Mouse (Mus musculus) thymus, adult 2 months (tissue): ENCODE measurements around the gene Tyw1. TPM values are rescaled to one million over a fixed set of nuclear protein-coding genes. Genes with fewer than 3 reads are reported as not detected.

Source experiments
- DNase-seq: peaks from one replicate; pipeline ENCODE4 v3.0.0; 2021
- H3K27ac ChIP-seq: fragments of 200-500 bp; 2 replicates; pipeline ENCODE4 v1.5.1; 2012; ENCODE audit warnings: low read length, control low read depth; ENCODE audit not compliant: control insufficient read depth, insufficient read depth
- H3K27me3 ChIP-seq: fragments of 200-500 bp; 2 replicates; pipeline ENCODE4 v1.6.1; 2012; ENCODE audit warnings: mild to moderate bottlenecking, low read length, moderate library complexity, mixed read lengths; ENCODE audit not compliant: control insufficient read depth, insufficient read depth
- H3K36me3 ChIP-seq: fragments of 200-500 bp; 2 replicates; pipeline ENCODE4 v1.6.1; 2012; ENCODE audit warnings: mild to moderate bottlenecking, low read length, moderate library complexity; ENCODE audit not compliant: control insufficient read depth, insufficient read depth
- H3K4me1 ChIP-seq: fragments of 200-500 bp; replicated peaks from 2 replicates; pipeline ENCODE4 v1.6.1; 2012; ENCODE audit warnings: low read length; ENCODE audit not compliant: control insufficient read depth, insufficient read depth
- H3K4me3 ChIP-seq: fragments of 200-500 bp; 2 replicates; pipeline ENCODE4 v1.5.1; 2012; ENCODE audit warnings: mild to moderate bottlenecking, low read length, control low read depth, moderate library complexity; ENCODE audit not compliant: control insufficient read depth, insufficient read depth
- CTCF ChIP-seq: fragments of 200-500 bp; IDR thresholded peaks from 2 replicates; pipeline ENCODE4 v1.5.1; 2012; ENCODE audit warnings: mild to moderate bottlenecking, control low read depth, low read length, moderate library complexity, borderline replicate concordance; ENCODE audit not compliant: control insufficient read depth, poor library complexity, insufficient read depth; ENCODE audit errors: extremely low read depth
- POLR2A ChIP-seq: fragments of 200-500 bp; IDR thresholded peaks from 2 replicates; pipeline ENCODE4 v1.6.1; 2012; ENCODE audit warnings: mild to moderate bottlenecking, low read length, control low read depth, moderate library complexity; ENCODE audit not compliant: control insufficient read depth, poor library complexity, insufficient read depth; ENCODE audit errors: extremely low read depth
- WGBS: fragments of 180-500 bp; shearing (Covaris S2); methylation state at CpG from one replicate; pipeline ENCODE4 v1.1.7; 2018; 5-methylcytosine and 5-hydroxymethylcytosine counted together
- polyA plus RNA-seq: library from polyadenylated mRNA; depleted of rRNA; stranded (reverse); fragments of >200 nt; gene quantifications from 2 replicates; pipeline ENCODE4 v1.2.3, GENCODE M21; 2012

The Tyw1 gene
- polyA plus RNA-seq, 1 experiment = 15.6 TPM

GRCm38 (mm10) chr5:130299526-130299925, 44.1 kb downstream of the Tyw1 start:
- H3K27ac ChIP-seq = no peak overlapping the region
- DNase-seq = no peak
- peaks cover 29% of the 10 kb centered on the region; the same call in 1 of the 2 replicates for H3K36me3 ChIP-seq
- no peaks in the 10 kb centered on the region for H3K4me1 ChIP-seq
- no peak for TF ChIP-seq CTCF
- no peak for TF ChIP-seq POLR2A
- H3K27me3 ChIP-seq = no peaks in the 10 kb centered on the region
- WGBS = 97% methylated on average over 8 of the region's 8 CpGs
- no peak overlapping the region for H3K4me3 ChIP-seq

DNA sequence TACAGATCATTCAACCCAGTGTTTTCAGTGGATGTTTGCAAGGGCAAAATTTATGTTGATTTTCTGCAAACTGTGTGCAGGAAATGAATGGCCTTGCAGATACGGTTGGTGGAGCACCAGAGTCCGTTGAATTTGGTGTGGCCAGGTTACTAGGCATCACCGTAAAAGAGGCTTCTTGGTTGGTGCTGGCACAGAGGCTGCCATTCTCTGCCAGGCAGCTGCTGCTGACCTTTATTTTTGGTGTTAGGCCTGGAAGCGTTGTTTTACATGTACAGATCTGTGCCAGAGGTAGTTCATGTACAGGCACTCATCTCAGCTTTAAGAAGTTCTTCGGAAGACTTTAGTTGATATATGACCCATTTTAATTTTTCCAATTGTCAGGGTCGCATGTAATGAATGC, 48.2 kb downstream of the Tyw1 start:
- Histone ChIP-seq H3K27ac (no peak overlapping the region), H3K36me3 (peaks cover 14% of the 10 kb centered on the region; the same call in 1 of the 2 replicates), H3K4me3 (no peak overlapping the region), H3K27me3 (no peaks in the 10 kb centered on the region), H3K4me1 (no peaks in the 10 kb centered on the region)
- no peak for DNase-seq
- WGBS = 98% methylated on average over 6 of the region's 6 CpGs
- TF ChIP-seq CTCF (no peak), POLR2A (no peak)

- no peak for TF ChIP-seq POLR2A
- no peak for TF ChIP-seq CTCF
- Histone ChIP-seq H3K4me1 (no peaks in the 10 kb centered on the region), H3K27me3 (no peaks in the 10 kb centered on the region), H3K4me3 (no peak overlapping the region), H3K36me3 (no peaks in the 10 kb centered on the region), H3K27ac (no peak overlapping the region)
- WGBS = 95% methylated on average over 7 of the region's 7 CpGs
- no peak for DNase-seq
These were observed 52.5 kb downstream of the Tyw1 start for GRCm38 (mm10) chr5:130307921-130308320.

DNA sequence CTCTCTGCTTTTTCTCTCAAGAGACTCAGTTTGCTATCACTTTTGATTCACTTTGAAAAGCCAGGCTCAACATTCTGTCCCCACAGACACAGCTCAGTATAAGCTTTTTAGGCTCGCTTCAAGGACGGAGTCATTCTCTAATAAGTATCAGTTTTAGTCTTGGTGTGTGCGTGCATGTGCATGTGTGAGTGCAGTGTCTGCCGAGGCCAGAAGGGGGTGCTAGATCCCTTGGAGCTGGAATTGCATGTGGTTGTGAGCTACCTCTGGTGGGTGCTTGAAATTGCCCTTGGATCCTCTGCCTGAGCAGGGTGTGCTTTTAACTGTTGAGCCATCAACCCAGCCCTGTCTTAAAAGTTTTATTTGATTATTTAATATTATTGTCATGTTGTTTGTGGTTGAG, 54.7 kb downstream of the Tyw1 start:
- WGBS = 96% methylated on average over 4 of the region's 4 CpGs
- TF ChIP-seq POLR2A (no peak), CTCF (no peak)
- H3K36me3 ChIP-seq = no peaks in the 10 kb centered on the region
- H3K27ac ChIP-seq = no peak overlapping the region
- H3K4me1 ChIP-seq = no peaks in the 10 kb centered on the region
- no peak overlapping the region for H3K4me3 ChIP-seq
- no peaks in the 10 kb centered on the region for H3K27me3 ChIP-seq
- no peak for DNase-seq

- TF ChIP-seq CTCF (no peak), POLR2A (no peak)
- 96% methylated on average over 7 of the region's 7 CpGs for WGBS
- no peak for DNase-seq
- Histone ChIP-seq H3K4me1 (no peaks in the 10 kb centered on the region), H3K27ac (no peak overlapping the region), H3K4me3 (no peak overlapping the region), H3K27me3 (no peaks in the 10 kb centered on the region), H3K36me3 (no peaks in the 10 kb centered on the region)
These were observed 55.4 kb downstream of the Tyw1 start for GRCm38 (mm10) chr5:130310827-130311226.

- no peak for DNase-seq
- no peaks in the 10 kb centered on the region for H3K4me1 ChIP-seq
- no peaks in the 10 kb centered on the region for H3K36me3 ChIP-seq
- WGBS = 95% methylated on average over 3 of the region's 3 CpGs
- H3K4me3 ChIP-seq = no peak overlapping the region
- no peaks in the 10 kb centered on the region for H3K27me3 ChIP-seq
- H3K27ac ChIP-seq = no peak overlapping the region
- TF ChIP-seq CTCF (no peak), POLR2A (no peak)
These were observed 58.1 kb downstream of the Tyw1 start for GRCm38 (mm10) chr5:130313488-130313887.

DNA sequence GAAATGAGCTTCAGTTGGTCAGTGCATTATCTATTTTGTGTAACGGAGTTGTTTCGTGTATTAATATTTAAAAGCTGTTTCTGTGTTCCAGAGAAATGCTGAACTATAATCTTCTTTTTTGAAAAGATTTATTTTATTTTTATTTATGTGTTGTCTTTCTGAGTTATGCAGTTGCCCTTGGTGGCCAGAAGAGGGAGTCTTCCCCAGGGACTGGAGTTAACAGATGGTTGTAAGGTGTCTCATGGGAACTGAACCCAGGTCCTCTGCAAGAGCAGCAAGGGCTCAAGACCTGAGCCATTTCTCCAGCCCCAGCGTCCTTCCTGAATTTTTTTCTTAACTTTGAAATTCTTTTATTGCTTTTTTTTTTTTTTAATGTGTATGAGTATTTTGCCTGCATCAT, 59.5 kb downstream of the Tyw1 start:
- Histone ChIP-seq H3K27ac (no peak overlapping the region), H3K36me3 (no peaks in the 10 kb centered on the region), H3K4me3 (no peak overlapping the region), H3K27me3 (no peaks in the 10 kb centered on the region), H3K4me1 (no peaks in the 10 kb centered on the region)
- TF ChIP-seq CTCF (no peak), POLR2A (no peak)
- WGBS = over 99% methylated on average over 3 of the region's 3 CpGs
- DNase-seq = no peak
